ENCODE assay signal across 29 mouse cellular contexts in the genomic region with DNA sequence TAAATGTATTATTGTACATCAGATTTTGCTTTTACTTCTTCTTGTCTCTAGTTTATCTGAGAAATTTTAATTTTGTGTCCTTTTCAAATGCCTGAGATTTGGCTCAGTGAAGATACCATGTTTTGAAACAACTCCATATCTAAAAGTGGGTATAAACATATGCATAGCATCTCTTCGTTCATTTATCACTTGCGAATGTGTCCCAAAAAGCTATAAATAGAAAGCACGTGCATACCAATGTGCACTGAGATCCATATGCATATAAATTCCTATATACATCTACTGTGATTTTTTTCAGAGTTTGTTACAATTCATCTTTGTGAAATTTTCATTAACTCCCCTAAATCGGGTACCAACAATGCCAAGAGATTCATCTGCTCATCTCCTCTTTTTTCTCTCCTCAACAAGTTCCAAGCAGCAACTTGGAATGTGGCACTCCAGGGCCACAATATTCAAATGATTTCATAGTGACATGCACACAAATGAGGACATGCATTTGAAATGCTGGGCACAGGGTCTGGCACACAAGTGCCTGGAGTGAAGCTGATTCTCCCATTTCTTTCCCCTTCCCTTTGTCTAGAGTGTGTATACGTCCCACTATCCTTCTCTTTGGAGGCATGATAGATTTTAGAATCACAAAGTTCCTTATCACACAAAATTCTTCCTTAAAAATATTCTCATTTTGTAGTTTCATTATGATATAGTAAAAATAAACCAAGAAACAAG.
"Had no signal": no experiment of that assay in that cellular context is flagged by ENCODE, and none has a peak within 500 bp of the region (broad histone marks: within the 10 kb centered on the region; RNA-seq: fewer than 3 reads in every experiment).

No protein-coding gene starts in this region.

- H3K4me1 ChIP-seq: hindbrain, embryonic 13.5 days; hindbrain, embryonic 15.5 days; kidney, embryonic 15.5 days; limb, embryonic 10.5 days; limb, embryonic 12.5 days; liver, embryonic 13.5 days; liver, embryonic 15.5 days had no signal

- H3K27ac ChIP-seq: heart, adult 2 months; heart, embryonic 13.5 days; heart, embryonic 15.5 days; hindbrain, embryonic 13.5 days; hindbrain, embryonic 15.5 days; hindbrain, postnatal 0 days; kidney, embryonic 15.5 days; kidney, postnatal 0 days; layer of hippocampus, adult 2 months; left cerebral cortex, adult 2 months; limb, embryonic 10.5 days; limb, embryonic 12.5 days; liver, embryonic 13.5 days; liver, embryonic 15.5 days had no signal

- H3K4me3 ChIP-seq: heart, adult 2 months; heart, embryonic 13.5 days; heart, embryonic 15.5 days; hindbrain, embryonic 13.5 days; hindbrain, embryonic 15.5 days; kidney, embryonic 15.5 days; layer of hippocampus, adult 2 months; left cerebral cortex, adult 2 months; limb, embryonic 10.5 days; limb, embryonic 12.5 days; liver, embryonic 13.5 days; liver, embryonic 15.5 days had no signal

- DNase-seq: gastrocnemius, postnatal 14 days; gastrocnemius, postnatal 36 days; heart, adult 11 months; heart, adult 2 months; heart, postnatal 14 days; heart, postnatal 36 days; kidney, adult 11 months; kidney, adult 2 months; kidney, adult 9 months; kidney, postnatal 14 days; kidney, postnatal 36 days; liver; liver, embryonic 13.5 days; liver, postnatal 0 days had no signal

- H3K27me3 ChIP-seq: heart, embryonic 13.5 days; heart, embryonic 15.5 days; hindbrain, embryonic 13.5 days; hindbrain, embryonic 15.5 days; kidney, embryonic 15.5 days; limb, embryonic 12.5 days; liver, embryonic 13.5 days; liver, embryonic 15.5 days had no signal

- H3K9ac ChIP-seq: heart, embryonic 13.5 days; heart, embryonic 15.5 days; hindbrain, embryonic 13.5 days; hindbrain, embryonic 15.5 days; kidney, embryonic 15.5 days; limb, embryonic 12.5 days; liver, embryonic 13.5 days; liver, embryonic 15.5 days; liver, postnatal 0 days had no signal

- H3K4me2 ChIP-seq: heart, embryonic 11.5 days; heart, embryonic 13.5 days; heart, embryonic 15.5 days; hindbrain, embryonic 13.5 days; hindbrain, embryonic 15.5 days; kidney, embryonic 15.5 days; limb, embryonic 12.5 days; liver, embryonic 11.5 days; liver, embryonic 13.5 days; liver, embryonic 15.5 days had no signal

- H3K36me3 ChIP-seq: heart, embryonic 13.5 days; heart, embryonic 15.5 days; hindbrain, embryonic 13.5 days; hindbrain, embryonic 15.5 days; kidney, embryonic 15.5 days; limb, embryonic 10.5 days; limb, embryonic 12.5 days; liver, embryonic 13.5 days; liver, embryonic 15.5 days had no signal

- H3K9me3 ChIP-seq: heart, embryonic 13.5 days; heart, embryonic 15.5 days; hindbrain, embryonic 13.5 days; hindbrain, embryonic 15.5 days; kidney, embryonic 15.5 days; limb, embryonic 10.5 days; limb, embryonic 12.5 days; liver, embryonic 13.5 days; liver, embryonic 15.5 days had no signal

- ATAC-seq: intestine, embryonic 16.5 days; liver, postnatal 0 days had no signal
